ENCODE assay signal across 29 mouse cellular contexts in the genomic region with DNA sequence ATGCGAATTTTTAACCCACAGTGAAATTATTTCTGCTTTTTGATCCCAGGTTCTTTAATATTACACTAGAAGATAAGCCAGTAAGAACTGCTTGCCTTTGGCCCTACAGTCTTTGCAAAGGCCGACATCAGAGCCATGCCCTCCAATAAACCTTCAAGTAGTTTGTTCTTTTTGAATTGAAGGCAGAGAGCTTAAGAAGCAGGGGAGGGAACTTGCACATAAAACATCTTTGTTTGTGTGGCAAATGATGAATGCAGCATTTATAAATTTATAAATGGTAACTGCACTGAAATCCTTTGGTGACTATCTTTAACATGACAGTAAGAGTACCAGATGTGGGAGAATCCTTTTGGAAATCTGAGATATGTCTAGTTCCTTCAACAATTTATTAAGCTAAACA. TPM values are rescaled to one million over a fixed set of nuclear protein-coding genes. Genes with fewer than 3 reads are reported as not detected.
DNase-seq lines count a peak whose midpoint lies in the region; ATAC-seq and TF ChIP-seq lines count a peak whose summit lies in the region.
"Had no signal": no experiment of that assay in that cellular context is flagged by ENCODE, and none has a peak within 500 bp of the region (broad histone marks: within the 10 kb centered on the region; RNA-seq: fewer than 3 reads in every experiment).

No protein-coding gene starts in this region.

- no peak for TF ChIP-seq POLR2A in brain, embryonic 14.5 days (IDR thresholded peaks at IDR 0.05; ENCODE audit: borderline replicate concordance, extremely low read depth, insufficient read depth, insufficient read length, poor library complexity, severe bottlenecking)

- ATAC-seq in hindbrain, embryonic 14.5 days (ENCODE audit: low FRiP score): no peak
- ATAC-seq: forebrain, embryonic 13.5 days; forebrain, embryonic 16.5 days; hindbrain, embryonic 16.5 days; inflammation-experienced regulatory T-cells, adult 6 months; intestine, embryonic 16.5 days; Patski had no signal

- peaks cover 90% of the 10 kb centered on the region for H3K27me3 ChIP-seq in hindbrain, embryonic 14.5 days (ENCODE audit: control insufficient read depth, insufficient read depth, low read length)
- peaks cover 100% of the 10 kb centered on the region for H3K27me3 ChIP-seq in hindbrain, embryonic 10.5 days (ENCODE audit: insufficient read depth, poor library complexity, severe bottlenecking)
- H3K27me3 ChIP-seq: Patski had no signal

- H3K4me1 ChIP-seq in hindbrain, embryonic 14.5 days (replicated peaks; ENCODE audit: control insufficient read depth, insufficient read depth, low read length): 0 out of 2 replicates have a peak, but pooled peaks cover 5% of the 10 kb centered on the region
- H3K4me1 ChIP-seq in hindbrain, embryonic 10.5 days (replicated peaks): peaks cover 13% of the 10 kb centered on the region

- DNase-seq in hindbrain, embryonic 14.5 days (ENCODE audit: low spot score): peak; percentile 26
- DNase-seq in hindbrain, embryonic 10.5 days (ENCODE audit: low spot score): no peak
- peak; percentile 31 for DNase-seq in retina, embryonic 14.5 days (ENCODE audit: low spot score)
- DNase-seq in retina, postnatal 1 day: no peak
- DNase-seq in brain, embryonic 14.5 days (ENCODE audit: low read depth): peak; percentile 25
- peak; percentile 25 for DNase-seq in embryo, embryonic 9.5 days (ENCODE audit: extremely low spot score)
- DNase-seq in adipocyte (ENCODE audit: low spot score): no peak
- DNase-seq in heart, postnatal 10 days: no peak
- DNase-seq: adrenal gland, adult 2 months; adrenal gland, postnatal 14 days; cerebellum, adult 18-20 months; cerebellum, adult 9-10 months; cerebellum, postnatal 14 days; gastrocnemius, postnatal 10 days; gastrocnemius, postnatal 36 days; heart, adult 2 months; kidney, adult 18-20 months had no signal

- TF ChIP-seq CTCF in brain, embryonic 14.5 days (IDR thresholded peaks at IDR 0.05; ENCODE audit: borderline replicate concordance, extremely low read depth, insufficient read depth, insufficient read length): no peak

- WGBS in hindbrain, embryonic 14.5 days: 25% methylated on average over 2 of the region's 2 CpGs
- WGBS in hindbrain, embryonic 10.5 days: 11% methylated on average over 2 of the region's 2 CpGs

- H3K4me3 ChIP-seq in hindbrain, embryonic 14.5 days (replicated peaks; ENCODE audit: low read length): no peak overlapping the region
- H3K4me3 ChIP-seq in hindbrain, embryonic 10.5 days: no peak overlapping the region
- H3K4me3 ChIP-seq: embryonic facial prominence, embryonic 12.5 days; embryonic facial prominence, embryonic 15.5 days; erythroblast, embryonic 14.5 days; forebrain, embryonic 13.5 days; heart, adult 2 months; heart, embryonic 10.5 days; heart, embryonic 13.5 days; hindbrain, embryonic 12.5 days had no signal

- H3K9ac ChIP-seq in hindbrain, embryonic 14.5 days: no peak overlapping the region
- H3K9ac ChIP-seq: embryonic facial prominence, embryonic 12.5 days; embryonic facial prominence, embryonic 15.5 days; forebrain, embryonic 13.5 days; heart, embryonic 13.5 days; hindbrain, embryonic 12.5 days had no signal

- no peaks in the 10 kb centered on the region for H3K36me3 ChIP-seq in hindbrain, embryonic 14.5 days (replicated peaks; ENCODE audit: control insufficient read depth, insufficient read depth)
- no peaks in the 10 kb centered on the region for H3K36me3 ChIP-seq in hindbrain, embryonic 10.5 days
- H3K36me3 ChIP-seq: embryonic facial prominence, embryonic 12.5 days; embryonic facial prominence, embryonic 15.5 days; heart, embryonic 10.5 days; hindbrain, embryonic 12.5 days had no signal

- no peak overlapping the region for H3K4me2 ChIP-seq in hindbrain, embryonic 14.5 days (replicated peaks)
- H3K4me2 ChIP-seq: embryonic facial prominence, embryonic 12.5 days; embryonic facial prominence, embryonic 15.5 days; forebrain, embryonic 13.5 days; heart, embryonic 13.5 days; hindbrain, embryonic 12.5 days had no signal

- H3K9me3 ChIP-seq in hindbrain, embryonic 14.5 days (ENCODE audit: control insufficient read depth, low read length): no peaks in the 10 kb centered on the region
- H3K9me3 ChIP-seq in hindbrain, embryonic 10.5 days: no peaks in the 10 kb centered on the region
- H3K9me3 ChIP-seq: embryonic facial prominence, embryonic 12.5 days; embryonic facial prominence, embryonic 15.5 days; forebrain, embryonic 13.5 days; heart, embryonic 10.5 days; heart, embryonic 13.5 days; hindbrain, embryonic 12.5 days had no signal

- intact Hi-C loops in heart, postnatal 10 days (cut with DNase I): no loop called here

- no peak overlapping the region for H3K27ac ChIP-seq in hindbrain, embryonic 14.5 days
- H3K27ac ChIP-seq in hindbrain, embryonic 10.5 days: no peak overlapping the region
- H3K27ac ChIP-seq: embryonic facial prominence, embryonic 12.5 days; embryonic facial prominence, embryonic 15.5 days; forebrain, embryonic 13.5 days; heart, adult 2 months; heart, embryonic 10.5 days; heart, embryonic 13.5 days; hindbrain, embryonic 12.5 days had no signal

RNA-seq across cellular contexts. Expression of gene Cdkn2c, which starts 7.4 kb away (rescaled TPM):
- 2.8 and 3.7 TPM in 2 replicates for polyA plus RNA-seq in hindbrain, embryonic 14.5 days (2014; fragmentation: Nextera tagmentation; extraction: Ambion mirVana)
- 3.2 and 4.2 TPM in 2 replicates for polyA plus RNA-seq in hindbrain, embryonic 10.5 days (2016; fragmentation: Nextera tagmentation; extraction: Ambion mirVana)
- polyA plus RNA-seq in brain, embryonic 14.5 days (2012; rRNA removed): 7.5 and 10.9 TPM in 2 replicates
- 10 to 100 TPM; 34.0 to 35.0 TPM for total RNA-seq in heart, postnatal 10 days (2021)

RNA-seq across cellular contexts. Expression of gene Faf1, which starts 16.8 kb away (rescaled TPM):
- polyA plus RNA-seq in hindbrain, embryonic 14.5 days (2014; fragmentation: Nextera tagmentation; extraction: Ambion mirVana): 47.1 and 50.7 TPM in 2 replicates
- 29.4 and 32.5 TPM in 2 replicates for polyA plus RNA-seq in hindbrain, embryonic 10.5 days (2016; fragmentation: Nextera tagmentation; extraction: Ambion mirVana)
- 23.9 and 31.7 TPM in 2 replicates for polyA plus RNA-seq in brain, embryonic 14.5 days (2012; rRNA removed)
- total RNA-seq in heart, postnatal 10 days (2021): 10 to 100 TPM; 31.4 to 33.2 TPM

Comparison
In these comparisons a context has a peak if more than half of its experiments do, and no peak if none do; other contexts are left out.
1. DNase-seq: peak in hindbrain, embryonic 14.5 days (single experiment), retina, embryonic 14.5 days (single experiment), brain, embryonic 14.5 days (single experiment) and embryo, embryonic 9.5 days (single experiment); none in hindbrain, embryonic 10.5 days (single experiment), retina, postnatal 1 day (single experiment), adipocyte (single experiment) and heart, postnatal 10 days (0 of 2).